Mouse (Mus musculus) embryonic fibroblast, embryonic 13.5 days (primary cell): ENCODE data around the gene 1810055G02Rik. TPM values are rescaled to one million over a fixed set of nuclear protein-coding genes. Genes with fewer than 3 reads are reported as not detected.

Experiments
- H3K27ac ChIP-seq: 2 replicates; pipeline ENCODE4 v1.5.1; 2012; ENCODE audit warnings: low read length, control low read depth, inconsistent platforms; ENCODE audit not compliant: insufficient read depth
- H3K4me1 ChIP-seq: 2 replicates; pipeline ENCODE4 v1.6.1; 2011; ENCODE audit warnings: low read length; ENCODE audit not compliant: control insufficient read depth, insufficient read depth
- H3K4me3 ChIP-seq: 2 replicates; pipeline ENCODE4 v1.5.1; 2011; ENCODE audit warnings: mild to moderate bottlenecking, control low read depth, low read length; ENCODE audit not compliant: insufficient read depth
- CTCF ChIP-seq: IDR thresholded peaks from 2 replicates; pipeline ENCODE4 v1.5.1; 2011; ENCODE audit warnings: mild to moderate bottlenecking, control low read depth, low read length, moderate library complexity, borderline replicate concordance; ENCODE audit not compliant: insufficient read depth
- POLR2A ChIP-seq: IDR thresholded peaks from 2 replicates; pipeline ENCODE4 v1.6.1; 2011; ENCODE audit warnings: low read depth, mild to moderate bottlenecking, control low read depth, low read length, moderate library complexity
- polyA plus RNA-seq: library from polyadenylated mRNA; stranded (reverse); fragments of >200 nt; gene quantifications from 2 replicates; pipeline ENCODE4 v1.2.4, GENCODE M21; 2011; ENCODE audit warnings: low read depth; ENCODE audit not compliant: missing spikeins, insufficient read length

1810055G02Rik gene
- polyA plus RNA-seq, 1 experiment, result 53.5 TPM

DNA sequence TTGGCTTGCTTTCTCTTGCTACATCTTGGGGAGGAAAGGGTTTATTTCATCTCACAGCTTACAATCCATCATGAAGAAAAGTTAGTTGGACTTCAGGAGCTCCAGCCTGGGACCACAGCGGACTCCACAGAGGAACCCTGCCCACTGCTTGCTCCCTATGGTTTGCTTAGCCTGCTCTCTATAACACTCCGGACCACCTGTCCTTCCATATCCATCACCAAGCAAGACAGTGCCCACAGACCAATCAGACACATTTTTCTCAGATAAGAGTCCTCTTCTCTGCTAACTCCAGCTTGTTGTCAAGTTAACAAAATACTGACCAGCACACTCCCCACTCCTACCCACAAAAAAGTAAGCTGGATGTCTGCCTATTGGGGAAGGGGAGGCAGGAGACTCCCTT lies 13.6 kb upstream of the 1810055G02Rik start:
- H3K27ac ChIP-seq, result no peak overlapping the region
- H3K4me1 ChIP-seq, result peaks cover 8% of the 10 kb centered on the region
- no peak for TF ChIP-seq CTCF
- TF ChIP-seq POLR2A, result no peak
- no peak overlapping the region for H3K4me3 ChIP-seq

DNA sequence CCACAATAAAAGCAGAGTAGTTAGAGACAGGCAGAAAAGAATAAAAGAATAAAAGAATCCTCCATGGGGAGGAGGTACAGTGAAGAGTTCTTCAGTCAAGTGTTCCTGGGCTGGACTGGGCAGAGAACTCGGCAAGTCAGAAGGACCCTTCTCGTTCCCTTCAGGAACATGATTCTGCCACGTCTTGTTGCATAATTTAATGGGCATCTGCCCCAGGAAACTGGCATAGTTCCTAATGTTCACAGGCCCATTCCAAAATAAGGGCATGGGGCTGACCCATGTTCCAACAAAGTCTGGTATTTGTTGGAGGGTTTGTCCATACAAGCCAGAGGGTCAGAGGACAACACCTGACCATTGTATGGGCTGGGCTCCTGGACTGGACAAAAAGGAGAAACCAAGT lies 13.1 kb upstream of the 1810055G02Rik start:
- H3K4me1 ChIP-seq, result peaks cover 8% of the 10 kb centered on the region
- H3K27ac ChIP-seq, result no peak overlapping the region
- no peak for TF ChIP-seq POLR2A
- TF ChIP-seq CTCF, result no peak
- no peak overlapping the region for H3K4me3 ChIP-seq

DNA sequence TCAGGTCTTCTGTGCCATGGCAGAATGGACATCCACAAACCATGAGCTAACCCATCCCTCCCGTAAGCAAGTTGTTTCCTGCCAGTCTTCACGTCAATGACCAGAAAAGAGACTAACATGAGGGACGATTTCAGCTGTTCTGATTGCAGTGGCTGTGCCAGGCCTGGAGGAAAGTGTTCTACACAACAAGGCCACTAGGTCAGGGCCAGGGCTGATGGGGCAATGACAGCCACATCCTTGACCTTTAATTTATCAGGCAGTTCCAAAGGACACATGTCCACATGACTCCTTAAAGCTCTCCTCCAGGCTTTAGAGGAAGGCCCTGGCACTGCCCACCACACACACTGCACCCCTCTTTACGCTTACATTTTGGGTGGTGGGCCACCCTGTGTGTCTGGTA lies 12.6 kb upstream of the 1810055G02Rik start:
- H3K4me1 ChIP-seq, result peaks cover 8% of the 10 kb centered on the region
- no peak overlapping the region for H3K27ac ChIP-seq
- TF ChIP-seq POLR2A (no peak), CTCF (no peak)
- no peak overlapping the region for H3K4me3 ChIP-seq

DNA sequence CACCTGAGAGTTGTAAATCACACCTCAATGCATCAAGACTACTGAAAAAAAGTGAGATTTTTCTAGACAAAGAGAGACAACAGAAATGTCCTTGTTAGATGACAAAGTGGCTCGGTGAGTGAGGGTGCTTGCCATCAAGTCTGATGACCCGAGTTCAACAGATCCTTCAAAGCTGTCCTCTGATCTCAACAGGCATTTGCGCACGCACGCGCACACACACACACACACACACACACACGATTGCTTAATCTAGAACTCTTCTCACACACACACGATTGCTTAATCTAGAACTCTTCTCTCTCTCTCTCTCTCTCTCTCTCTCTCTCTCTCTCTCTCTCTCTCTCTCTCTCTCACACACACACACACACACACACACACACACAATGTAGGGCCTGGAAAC lies 12.1 kb upstream of the 1810055G02Rik start:
- no peak for TF ChIP-seq CTCF
- TF ChIP-seq POLR2A, result no peak
- Histone ChIP-seq H3K27ac (no peak overlapping the region), H3K4me1 (peaks cover 8% of the 10 kb centered on the region), H3K4me3 (no peak overlapping the region)

DNA sequence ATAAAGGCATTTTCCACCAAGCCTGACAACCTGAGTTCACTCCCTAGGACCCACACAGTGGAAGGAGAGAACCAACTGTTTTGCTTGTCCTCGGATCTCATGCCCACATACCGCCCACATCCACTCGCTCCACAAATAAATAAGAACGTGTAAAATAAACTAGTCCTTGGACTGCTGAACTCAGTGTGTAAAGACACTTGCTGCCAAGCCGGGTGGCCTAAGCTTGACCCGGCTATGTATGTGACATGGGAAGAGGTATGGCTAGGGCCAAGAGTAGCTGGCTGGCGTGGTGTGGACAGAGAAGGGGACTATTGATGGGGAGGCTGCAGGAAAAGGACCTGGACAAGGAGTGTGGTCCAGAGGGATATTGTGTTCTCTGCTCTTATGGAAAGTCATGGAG lies 10.1 kb upstream of the 1810055G02Rik start:
- Histone ChIP-seq H3K27ac (no peak overlapping the region), H3K4me1 (peaks cover 6% of the 10 kb centered on the region), H3K4me3 (no peak overlapping the region)
- no peak for TF ChIP-seq POLR2A
- TF ChIP-seq CTCF, result no peak

DNA sequence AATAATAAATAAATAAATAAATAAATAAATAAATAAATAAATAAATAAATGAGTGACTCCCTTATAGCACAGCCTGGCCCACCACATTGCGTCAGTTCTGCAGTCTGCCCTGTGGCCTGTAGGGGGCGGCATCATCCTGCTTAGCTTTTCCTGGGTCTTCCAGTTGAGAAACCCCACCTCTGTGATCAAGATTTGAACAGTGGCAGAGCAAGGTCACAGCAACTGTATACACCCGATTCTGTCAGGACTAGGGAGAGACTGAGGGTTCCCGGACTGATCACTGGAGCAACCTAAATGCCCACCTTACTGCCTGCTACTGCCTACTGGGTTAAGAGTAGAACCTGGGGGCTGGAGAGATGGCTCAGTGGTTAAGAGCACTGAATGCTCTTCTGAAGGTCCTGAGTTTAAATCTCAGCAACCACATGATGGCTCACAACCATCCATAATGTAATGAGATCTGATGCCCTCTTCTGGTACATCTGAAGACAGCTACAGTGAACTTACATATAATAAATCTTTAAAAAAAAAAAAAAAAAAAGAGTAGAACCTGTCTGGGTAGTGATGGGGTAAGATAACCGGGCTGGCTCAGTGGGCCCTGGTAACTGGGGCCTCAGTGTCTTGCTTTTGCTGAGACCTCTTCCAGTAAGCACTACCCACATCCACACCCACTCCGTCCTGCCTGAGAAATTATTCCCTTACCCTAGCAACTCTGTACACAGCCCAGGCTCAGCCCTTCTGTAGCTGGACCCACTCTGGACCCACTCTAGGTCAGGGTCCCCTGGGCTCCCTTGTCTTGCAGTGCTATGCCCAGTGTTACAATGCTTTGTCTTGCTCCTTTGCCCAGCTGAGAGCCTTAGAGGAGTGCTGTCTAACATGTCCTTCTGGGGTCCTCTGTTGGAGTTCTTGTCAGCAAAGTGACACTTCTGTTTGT lies 8.3 kb upstream of the 1810055G02Rik start:
- H3K4me3 ChIP-seq, result no peak overlapping the region
- no peak for TF ChIP-seq POLR2A
- TF ChIP-seq CTCF, result peak; percentile 69; the same call in 1 of the 2 replicates
- no peaks in the 10 kb centered on the region for H3K4me1 ChIP-seq
- H3K27ac ChIP-seq, result no peak overlapping the region

DNA sequence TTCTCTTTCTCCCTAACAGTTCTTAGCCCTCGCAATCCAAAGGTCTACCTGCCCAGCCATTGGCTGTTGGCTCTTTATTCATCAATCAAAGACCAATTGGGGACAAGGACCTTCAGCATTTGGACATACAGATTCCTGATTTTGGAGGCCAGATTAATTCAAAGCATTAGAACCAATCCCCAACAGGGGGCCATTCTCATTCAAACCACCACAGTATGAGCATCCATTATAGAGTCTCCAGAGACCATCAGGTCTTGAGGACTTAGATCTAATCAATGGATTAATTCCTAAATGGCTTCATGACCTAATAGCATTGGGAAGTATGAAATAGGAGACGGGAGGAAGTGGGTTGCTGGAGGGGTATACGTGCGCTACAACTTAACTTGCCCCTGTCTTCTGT lies 5.6 kb upstream of the 1810055G02Rik start:
- H3K4me3 ChIP-seq, result no peak overlapping the region
- TF ChIP-seq POLR2A (no peak), CTCF (no peak)
- H3K27ac ChIP-seq, result no peak overlapping the region
- no peaks in the 10 kb centered on the region for H3K4me1 ChIP-seq

DNA sequence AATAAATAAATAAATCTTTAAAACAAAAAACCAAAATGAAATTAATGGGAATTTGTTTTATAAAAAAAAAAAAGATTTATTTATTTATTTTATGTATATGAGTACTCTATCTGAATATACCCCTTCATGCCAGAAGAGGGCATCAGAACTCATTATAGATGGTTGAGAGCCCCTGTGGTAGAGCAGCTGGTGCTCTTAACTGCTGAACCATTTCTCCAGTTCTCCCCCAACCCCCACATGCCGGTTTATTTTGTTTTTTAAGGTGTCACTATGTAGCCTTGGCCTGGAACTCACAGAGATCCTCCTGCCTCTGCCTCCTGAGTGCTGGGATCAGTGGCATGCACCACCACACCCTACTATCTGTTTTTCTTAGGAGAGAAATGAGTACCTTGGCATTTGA lies 1.8 kb upstream of the 1810055G02Rik start:
- Histone ChIP-seq H3K4me1 (peaks cover 6% of the 10 kb centered on the region; the same call in 1 of the 2 replicates), H3K27ac (no peak overlapping the region), H3K4me3 (no peak overlapping the region)
- no peak for TF ChIP-seq POLR2A
- TF ChIP-seq CTCF, result no peak

DNA sequence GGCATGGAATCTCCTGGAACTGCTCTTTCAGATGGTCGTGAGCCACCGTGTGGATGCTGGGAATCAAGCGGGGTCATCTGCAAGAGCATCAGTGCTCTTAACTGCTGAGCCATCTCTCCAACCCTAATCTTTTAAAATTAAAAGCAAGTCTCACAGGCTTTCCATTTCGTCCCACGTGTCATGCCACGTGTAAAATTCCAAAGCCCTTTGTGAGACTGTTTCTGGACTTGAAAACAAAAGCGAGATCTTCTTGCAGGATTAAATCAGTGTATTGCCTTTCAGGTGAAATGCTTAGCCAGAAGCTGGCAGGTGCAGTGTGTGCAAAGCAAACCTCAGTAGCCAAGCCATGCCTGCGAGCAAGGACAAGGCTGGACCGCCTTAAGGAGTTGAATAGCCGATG lies 540 bp upstream of the 1810055G02Rik start:
- Histone ChIP-seq H3K27ac (peak overlapping the region; percentile 66), H3K4me3 (peak overlapping the region; percentile 40), H3K4me1 (peaks cover 6% of the 10 kb centered on the region; the same call in 1 of the 2 replicates)
- TF ChIP-seq CTCF (no peak), POLR2A (no peak)
